Mouse (Mus musculus): ENCODE data around the gene Eef2. TPM values are rescaled to one million over a fixed set of nuclear protein-coding genes. Genes with fewer than 3 reads are reported as not detected.
"Not testable (repeated sequence)": the region's sequence is repeated elsewhere in the genome, so short reads cannot be mapped to it uniquely, and the experiment has no call there.

Gene Eef2
- polyA plus RNA-seq, 1 experiment, result 1,952 TPM

DNA sequence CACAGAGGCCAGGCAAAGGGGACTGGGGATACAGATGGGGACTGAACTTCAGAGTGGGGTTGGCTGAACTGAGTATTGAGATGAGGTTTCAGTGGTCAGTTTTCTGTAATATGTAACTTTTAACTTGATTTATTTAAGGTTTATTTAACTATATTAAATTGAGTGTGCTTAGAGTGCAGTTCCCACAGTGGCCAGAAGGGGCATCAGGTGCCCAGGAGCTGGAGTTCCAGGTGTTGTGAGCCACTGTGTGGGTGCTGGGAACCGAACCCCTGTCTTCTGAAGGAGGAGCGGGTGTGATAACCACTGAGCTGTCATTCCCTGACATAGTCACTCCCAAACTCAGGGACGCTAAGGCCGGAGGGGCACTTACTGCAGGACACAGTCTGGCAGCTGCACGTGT is 33.7 kb downstream of the Eef2 start:
- TF ChIP-seq POLR2A (IDR thresholded peaks at IDR 0.05; ENCODE audit: borderline replicate concordance, extremely low read depth, insufficient read depth, insufficient read length, poor library complexity, severe bottlenecking) (no peak), CTCF (IDR thresholded peaks at IDR 0.05; ENCODE audit: borderline replicate concordance, extremely low read depth, insufficient read depth, insufficient read length) (peak; percentile 37)
- DNase-seq (ENCODE audit: low read depth), result no peak

DNA sequence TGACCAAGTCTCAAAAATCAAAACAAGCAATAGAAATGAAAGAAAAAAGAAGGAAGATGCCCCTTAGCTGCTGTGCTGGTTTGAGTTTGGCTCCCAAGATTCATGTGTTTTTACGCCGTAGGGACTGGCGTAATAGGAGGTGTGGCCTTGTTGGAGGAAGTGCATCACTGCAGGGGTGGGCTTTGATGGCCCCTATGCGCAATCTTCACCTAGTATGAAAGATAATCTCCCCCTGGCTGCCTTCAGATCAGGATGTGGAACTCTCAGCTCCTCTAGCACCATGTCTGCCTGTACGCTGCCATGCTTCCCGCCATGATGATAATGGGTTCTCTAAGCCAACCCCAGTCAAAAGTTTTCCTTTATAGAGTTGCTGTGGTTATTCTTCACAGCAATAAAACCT is 39.8 kb downstream of the Eef2 start:
- DNase-seq (ENCODE audit: low read depth), result no peak

GRCm38 (mm10) chr10:81216810-81217209 is 40.4 kb downstream of the Eef2 start:
- DNase-seq (ENCODE audit: low read depth), result no peak
- TF ChIP-seq POLR2A (IDR thresholded peaks at IDR 0.05; ENCODE audit: borderline replicate concordance, extremely low read depth, insufficient read depth, insufficient read length, poor library complexity, severe bottlenecking) (no peak), CTCF (IDR thresholded peaks at IDR 0.05; ENCODE audit: borderline replicate concordance, extremely low read depth, insufficient read depth, insufficient read length) (no peak)

More for the DNA sequence above, 39.8 kb downstream of the Eef2 start:
- TF ChIP-seq POLR2A (IDR thresholded peaks at IDR 0.05; ENCODE audit: borderline replicate concordance, extremely low read depth, insufficient read depth, insufficient read length, poor library complexity, severe bottlenecking), result no peak
- no peak for TF ChIP-seq CTCF (IDR thresholded peaks at IDR 0.05; ENCODE audit: borderline replicate concordance, extremely low read depth, insufficient read depth, insufficient read length)

GRCm38 (mm10) chr10:81217267-81217666 is 40.8 kb downstream of the Eef2 start:
- peak; percentile 44; the same call in 1 of the 2 replicates for TF ChIP-seq CTCF (IDR thresholded peaks at IDR 0.05; ENCODE audit: borderline replicate concordance, extremely low read depth, insufficient read depth, insufficient read length)

GRCm38 (mm10) chr10:81217964-81218363 is 41.5 kb downstream of the Eef2 start:
- TF ChIP-seq POLR2A (IDR thresholded peaks at IDR 0.05; ENCODE audit: borderline replicate concordance, extremely low read depth, insufficient read depth, insufficient read length, poor library complexity, severe bottlenecking), result no peak
- peak; percentile 85 for TF ChIP-seq CTCF (IDR thresholded peaks at IDR 0.05; ENCODE audit: borderline replicate concordance, extremely low read depth, insufficient read depth, insufficient read length)
- peak; percentile 28 for DNase-seq (ENCODE audit: low read depth)

More at GRCm38 (mm10) chr10:81217267-81217666, 40.8 kb downstream of the Eef2 start:
- DNase-seq (ENCODE audit: low read depth), result peak; percentile 29

DNA sequence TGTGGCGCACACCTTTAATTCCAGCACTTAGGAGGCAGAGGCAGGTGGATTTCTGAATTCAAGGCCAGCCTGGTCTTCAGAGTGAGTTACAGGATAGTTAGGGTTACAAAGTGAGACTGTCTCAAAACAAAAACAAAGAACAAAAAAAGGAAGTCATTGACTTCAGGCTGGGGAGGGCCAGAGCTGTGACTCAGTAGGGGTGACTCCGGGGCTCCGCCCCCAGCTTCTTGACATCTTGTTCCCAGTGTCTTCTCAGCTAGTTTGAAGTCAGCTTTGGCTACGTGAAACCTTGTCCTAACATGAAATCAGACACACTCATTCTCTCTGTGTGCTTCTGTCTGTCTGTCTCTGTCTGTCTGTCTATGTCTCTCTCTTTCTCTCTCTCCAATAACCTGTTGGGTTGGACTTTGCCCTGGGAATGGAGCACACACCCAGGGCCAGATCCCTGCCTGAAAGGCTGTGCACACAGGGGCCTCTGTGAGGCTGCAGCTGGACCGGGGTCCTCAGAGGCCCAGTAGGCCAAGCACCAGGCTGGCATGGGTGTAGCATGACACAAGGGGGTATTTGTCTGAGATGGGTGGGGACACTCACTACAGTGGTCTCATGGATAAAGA is 45.1 kb downstream of the Eef2 start:
- TF ChIP-seq POLR2A (IDR thresholded peaks at IDR 0.05; ENCODE audit: borderline replicate concordance, extremely low read depth, insufficient read depth, insufficient read length, poor library complexity, severe bottlenecking) (no peak), CTCF (IDR thresholded peaks at IDR 0.05; ENCODE audit: borderline replicate concordance, extremely low read depth, insufficient read depth, insufficient read length) (no peak)
- DNase-seq (ENCODE audit: low read depth), result no peak

DNA sequence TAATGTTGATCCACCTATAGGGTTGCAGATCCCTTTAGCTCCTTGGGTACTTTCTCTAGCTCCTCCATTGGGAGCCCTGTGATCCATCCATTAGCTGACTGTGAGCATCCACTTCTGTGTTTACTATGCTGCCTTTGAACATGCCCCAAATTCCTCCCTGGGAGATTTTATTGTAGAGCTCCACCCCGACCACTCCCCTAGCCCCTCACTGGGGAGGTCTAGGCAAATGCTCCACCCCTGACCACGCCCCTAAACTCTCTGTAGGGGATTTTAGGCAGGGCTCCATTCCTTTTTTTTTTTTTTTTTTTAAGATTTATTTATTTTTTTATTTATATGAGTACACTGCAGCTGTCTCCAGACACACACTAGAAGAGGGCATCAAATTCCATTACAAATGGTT is 47.3 kb downstream of the Eef2 start:
- DNase-seq (ENCODE audit: low read depth), result not testable (repeated sequence)

GRCm38 (mm10) chr10:81229735-81230437 is 53.5 kb downstream of the Eef2 start:
- TF ChIP-seq CTCF (IDR thresholded peaks at IDR 0.05; ENCODE audit: borderline replicate concordance, extremely low read depth, insufficient read depth, insufficient read length) (no peak), POLR2A (IDR thresholded peaks at IDR 0.05; ENCODE audit: borderline replicate concordance, extremely low read depth, insufficient read depth, insufficient read length, poor library complexity, severe bottlenecking) (no peak)
- DNase-seq (ENCODE audit: low read depth), result peak; percentile 43

GRCm38 (mm10) chr10:81230438-81231332 is 54.3 kb downstream of the Eef2 start, which contains the start of gene Atcay:
Atcay (minus strand) TSS chr10:81230833.
- DNase-seq (ENCODE audit: low read depth), result peak; percentile 96
- TF ChIP-seq CTCF (IDR thresholded peaks at IDR 0.05; ENCODE audit: borderline replicate concordance, extremely low read depth, insufficient read depth, insufficient read length) (peak; percentile 73), POLR2A (IDR thresholded peaks at IDR 0.05; ENCODE audit: borderline replicate concordance, extremely low read depth, insufficient read depth, insufficient read length, poor library complexity, severe bottlenecking) (peak; percentile 63; the same call in 1 of the 2 replicates)

DNA sequence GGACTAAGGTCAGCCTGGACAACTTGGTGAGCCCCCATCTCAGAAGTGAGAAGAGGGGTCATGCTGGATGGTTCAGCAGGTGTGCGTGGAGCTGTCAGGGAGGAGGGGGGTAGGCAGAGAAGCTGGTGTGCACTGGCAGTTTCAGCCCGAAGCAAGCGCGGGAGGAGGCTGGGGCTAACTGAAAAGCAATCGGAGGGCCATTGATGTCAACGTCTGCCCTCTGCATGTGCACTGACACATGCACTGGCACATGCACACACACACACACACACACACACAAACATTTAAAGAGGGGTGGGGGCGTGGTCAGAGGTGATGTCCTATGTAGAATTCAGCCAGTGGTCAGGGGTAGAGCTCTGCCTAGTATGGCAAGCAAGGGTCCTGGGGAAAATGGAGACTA is 55.0 kb downstream of the Eef2 start:
- no peak for DNase-seq (ENCODE audit: low read depth)
- TF ChIP-seq CTCF (IDR thresholded peaks at IDR 0.05; ENCODE audit: borderline replicate concordance, extremely low read depth, insufficient read depth, insufficient read length) (no peak), POLR2A (IDR thresholded peaks at IDR 0.05; ENCODE audit: borderline replicate concordance, extremely low read depth, insufficient read depth, insufficient read length, poor library complexity, severe bottlenecking) (no peak)

Other genes with a start within 250 kb of the Eef2 start
- 8.4 and 8.5 TPM in 2 replicates for gene Gadd45b, start 246.6 kb upstream of the Eef2 start, polyA plus RNA-seq (2012; rRNA removed)
- gene Gng7, start 161.7 kb upstream of the Eef2 start, polyA plus RNA-seq (2012; rRNA removed), result 13.3 and 13.6 TPM in 2 replicates
- gene Diras1, start 151.0 kb upstream of the Eef2 start, polyA plus RNA-seq (2012; rRNA removed), result 41.5 and 66.5 TPM in 2 replicates
- 70.0 and 77.9 TPM in 2 replicates for gene Slc39a3, start 139.2 kb upstream of the Eef2 start, polyA plus RNA-seq (2012; rRNA removed)
- gene Sgta, start 116.5 kb upstream of the Eef2 start, polyA plus RNA-seq (2012; rRNA removed), result 326 and 369 TPM in 2 replicates
- gene Thop1, start 106.6 kb upstream of the Eef2 start, polyA plus RNA-seq (2012; rRNA removed), result 69.5 and 86.1 TPM in 2 replicates
- 0.19 and 0.20 TPM in 2 replicates for gene Creb3l3, start 77.8 kb upstream of the Eef2 start, polyA plus RNA-seq (2012; rRNA removed)
- gene Map2k2, start 70.7 kb upstream of the Eef2 start, polyA plus RNA-seq (2012; rRNA removed), result 203 and 214 TPM in 2 replicates
- gene Zbtb7a, start 41.4 kb upstream of the Eef2 start, polyA plus RNA-seq (2012; rRNA removed), result 9.2 and 12.7 TPM in 2 replicates
- 38.4 and 47.8 TPM in 2 replicates for gene Pias4, start 8.7 kb upstream of the Eef2 start, polyA plus RNA-seq (2012; rRNA removed)
- gene Dapk3, start 6.4 kb downstream of the Eef2 start, polyA plus RNA-seq (2012; rRNA removed), result 82.3 and 88.4 TPM in 2 replicates
- gene 4930442H23Rik, start 7.2 kb downstream of the Eef2 start, polyA plus RNA-seq (2012; rRNA removed), result not detected in 2 replicates
- gene Nmrk2, start 25.4 kb downstream of the Eef2 start, polyA plus RNA-seq (2012; rRNA removed), result 0.18 and 0.21 TPM in 2 replicates
- 134 and 169 TPM in 2 replicates for gene Atcay, start 54.2 kb downstream of the Eef2 start, polyA plus RNA-seq (2012; rRNA removed)
- 59.8 and 63.6 TPM in 2 replicates for gene Zfr2, start 56.5 kb downstream of the Eef2 start, polyA plus RNA-seq (2012; rRNA removed)
- 30.6 and 31.9 TPM in 2 replicates for gene Matk, start 76.3 kb downstream of the Eef2 start, polyA plus RNA-seq (2012; rRNA removed)
- gene Mrpl54, start 90.3 kb downstream of the Eef2 start, polyA plus RNA-seq (2012; rRNA removed), result 67.0 and 72.1 TPM in 2 replicates
- gene Apba3, start 90.3 kb downstream of the Eef2 start, polyA plus RNA-seq (2012; rRNA removed), result 45.2 and 47.0 TPM in 2 replicates
- 4.6 and 4.9 TPM in 2 replicates for gene Tjp3, start 115.0 kb downstream of the Eef2 start, polyA plus RNA-seq (2012; rRNA removed)
- gene Pip5k1c, start 116.3 kb downstream of the Eef2 start, polyA plus RNA-seq (2012; rRNA removed), result 267 and 268 TPM in 2 replicates
- 41.4 and 44.3 TPM in 2 replicates for gene Cactin, start 144.5 kb downstream of the Eef2 start, polyA plus RNA-seq (2012; rRNA removed)
- 5.0 and 5.3 TPM in 2 replicates for gene Tbxa2r, start 152.1 kb downstream of the Eef2 start, polyA plus RNA-seq (2012; rRNA removed)
- 0.05 and 0.16 TPM in 2 replicates for gene Gipc3, start 166.6 kb downstream of the Eef2 start, polyA plus RNA-seq (2012; rRNA removed)
- 49.5 and 63.8 TPM in 2 replicates for gene Hmg20b, start 173.8 kb downstream of the Eef2 start, polyA plus RNA-seq (2012; rRNA removed)
- gene Mfsd12, start 180.9 kb downstream of the Eef2 start, polyA plus RNA-seq (2012; rRNA removed), result 13.1 and 15.6 TPM in 2 replicates
- 0.19 and 0.25 TPM in 2 replicates for gene 4930404N11Rik, start 189.2 kb downstream of the Eef2 start, polyA plus RNA-seq (2012; rRNA removed)
- gene Fzr1, start 201.9 kb downstream of the Eef2 start, polyA plus RNA-seq (2012; rRNA removed), result 154 and 184 TPM in 2 replicates
- gene Dohh, start 207.8 kb downstream of the Eef2 start, polyA plus RNA-seq (2012; rRNA removed), result 64.0 and 67.4 TPM in 2 replicates
- 6.8 and 9.6 TPM in 2 replicates for gene Gm48551, start 207.8 kb downstream of the Eef2 start, polyA plus RNA-seq (2012; rRNA removed)
- 8.7 and 9.4 TPM in 2 replicates for gene Gm48552, start 212.4 kb downstream of the Eef2 start, polyA plus RNA-seq (2012; rRNA removed)
- 3.0 and 4.2 TPM in 2 replicates for gene Smim24, start 216.4 kb downstream of the Eef2 start, polyA plus RNA-seq (2012; rRNA removed)

Data from brain, embryonic 14.5 days (tissue).